ENCODE assay signal across 14 mouse cellular contexts in genomic region chr12:80145365-80145764, GRCm38 (mm10). TPM values are rescaled to one million over a fixed set of nuclear protein-coding genes. Genes with fewer than 3 reads are reported as not detected.
DNase-seq lines count a peak whose midpoint lies in the region; ATAC-seq lines count a peak whose summit lies in the region.
"Had no signal": no experiment of that assay in that cellular context is flagged by ENCODE, and none has a peak within 500 bp of the region (broad histone marks: within the 10 kb centered on the region; RNA-seq: fewer than 3 reads in every experiment).

No protein-coding gene starts in this region.

- ATAC-seq in hindbrain, embryonic 13.5 days (ENCODE audit: low FRiP score), result no peak
- no peak for ATAC-seq in hindbrain, embryonic 16.5 days
- no peak for ATAC-seq in liver, embryonic 13.5 days (ENCODE audit: low read depth)
- no peak for ATAC-seq in neural tube, embryonic 11.5 days (ENCODE audit: insufficient read depth, low FRiP score, low TSS enrichment)
- no peak for ATAC-seq in neural tube, embryonic 15.5 days (ENCODE audit: low FRiP score)
- ATAC-seq: midbrain, embryonic 13.5 days had no signal

- 29% methylated on average over 8 of the region's 8 CpGs for WGBS in hindbrain, embryonic 13.5 days
- 34% methylated on average over 8 of the region's 8 CpGs for WGBS in hindbrain, embryonic 16.5 days
- 62% methylated on average over 8 of the region's 8 CpGs for WGBS in liver, embryonic 13.5 days (ENCODE audit: insufficient replicate concordance)
- WGBS in neural tube, embryonic 11.5 days, result 44% methylated on average over 8 of the region's 8 CpGs
- WGBS in neural tube, embryonic 15.5 days, result 19% methylated on average over 8 of the region's 8 CpGs

- H3K9me3 ChIP-seq in hindbrain, embryonic 13.5 days, result no peaks in the 10 kb centered on the region
- H3K9me3 ChIP-seq in hindbrain, embryonic 16.5 days (ENCODE audit: control insufficient read depth, low read length), result no peaks in the 10 kb centered on the region
- no peaks in the 10 kb centered on the region for H3K9me3 ChIP-seq in liver, embryonic 13.5 days (replicated peaks)
- no peaks in the 10 kb centered on the region for H3K9me3 ChIP-seq in neural tube, embryonic 11.5 days (ENCODE audit: control insufficient read depth, low read length)
- H3K9me3 ChIP-seq in neural tube, embryonic 15.5 days (replicated peaks), result no peaks in the 10 kb centered on the region
- H3K9me3 ChIP-seq: heart, embryonic 13.5 days; midbrain, embryonic 13.5 days had no signal

- no peaks in the 10 kb centered on the region for H3K36me3 ChIP-seq in hindbrain, embryonic 13.5 days
- H3K36me3 ChIP-seq in hindbrain, embryonic 16.5 days (ENCODE audit: control insufficient read depth, insufficient read depth, low read length), result no peaks in the 10 kb centered on the region
- no peaks in the 10 kb centered on the region for H3K36me3 ChIP-seq in liver, embryonic 13.5 days
- no peaks in the 10 kb centered on the region for H3K36me3 ChIP-seq in neural tube, embryonic 11.5 days (ENCODE audit: control insufficient read depth, insufficient read depth, low read length)
- H3K36me3 ChIP-seq in neural tube, embryonic 15.5 days, result no peaks in the 10 kb centered on the region
- H3K36me3 ChIP-seq: heart, embryonic 13.5 days; midbrain, embryonic 13.5 days had no signal

- H3K27ac ChIP-seq in hindbrain, embryonic 13.5 days, result 0 out of 2 replicates have a peak overlapping the region, but pooled peaks have one; percentile 20
- H3K27ac ChIP-seq in hindbrain, embryonic 16.5 days (ENCODE audit: low read depth, low read length), result no peak overlapping the region
- peak overlapping the region; percentile 31 for H3K27ac ChIP-seq in liver, embryonic 13.5 days
- H3K27ac ChIP-seq in neural tube, embryonic 11.5 days (ENCODE audit: low read depth, low read length), result no peak overlapping the region
- no peak overlapping the region for H3K27ac ChIP-seq in neural tube, embryonic 15.5 days (replicated peaks)
- H3K27ac ChIP-seq: midbrain, embryonic 13.5 days had no signal

- peaks cover 8% of the 10 kb centered on the region for H3K4me1 ChIP-seq in hindbrain, embryonic 13.5 days (replicated peaks)
- H3K4me1 ChIP-seq in hindbrain, embryonic 16.5 days (ENCODE audit: control insufficient read depth, insufficient read depth, low read depth, low read length), result no peaks in the 10 kb centered on the region
- H3K4me1 ChIP-seq in liver, embryonic 13.5 days (replicated peaks), result peaks cover 20% of the 10 kb centered on the region
- peaks cover 3% of the 10 kb centered on the region; the same call in 1 of the 2 replicates for H3K4me1 ChIP-seq in neural tube, embryonic 11.5 days (ENCODE audit: control insufficient read depth, insufficient read depth, low read length)
- H3K4me1 ChIP-seq in neural tube, embryonic 15.5 days, result peaks cover 15% of the 10 kb centered on the region

- no peak overlapping the region for H3K9ac ChIP-seq in hindbrain, embryonic 13.5 days
- no peak overlapping the region for H3K9ac ChIP-seq in hindbrain, embryonic 16.5 days (ENCODE audit: low read depth, low read length)
- H3K9ac ChIP-seq in liver, embryonic 13.5 days, result no peak overlapping the region
- H3K9ac ChIP-seq in neural tube, embryonic 11.5 days (ENCODE audit: low read length), result no peak overlapping the region
- H3K9ac ChIP-seq in neural tube, embryonic 15.5 days (replicated peaks), result no peak overlapping the region
- H3K9ac ChIP-seq: heart, embryonic 13.5 days; midbrain, embryonic 13.5 days had no signal

- no peak overlapping the region for H3K4me3 ChIP-seq in hindbrain, embryonic 13.5 days
- H3K4me3 ChIP-seq in hindbrain, embryonic 16.5 days (ENCODE audit: low read length), result no peak overlapping the region
- no peak overlapping the region for H3K4me3 ChIP-seq in liver, embryonic 13.5 days (replicated peaks)
- H3K4me3 ChIP-seq in neural tube, embryonic 11.5 days (ENCODE audit: low read depth, low read length), result no peak overlapping the region
- H3K4me3 ChIP-seq in neural tube, embryonic 15.5 days (replicated peaks), result no peak overlapping the region
- H3K4me3 ChIP-seq: heart, embryonic 13.5 days; midbrain, embryonic 13.5 days had no signal

- H3K27me3 ChIP-seq in hindbrain, embryonic 13.5 days, result no peaks in the 10 kb centered on the region
- H3K27me3 ChIP-seq in hindbrain, embryonic 16.5 days (replicated peaks; ENCODE audit: control insufficient read depth, insufficient read depth, low read length), result no peaks in the 10 kb centered on the region
- no peaks in the 10 kb centered on the region for H3K27me3 ChIP-seq in liver, embryonic 13.5 days
- no peaks in the 10 kb centered on the region for H3K27me3 ChIP-seq in neural tube, embryonic 11.5 days (ENCODE audit: control insufficient read depth, insufficient read depth, low read length)
- no peaks in the 10 kb centered on the region for H3K27me3 ChIP-seq in neural tube, embryonic 15.5 days (replicated peaks)
- H3K27me3 ChIP-seq: heart, embryonic 13.5 days; midbrain, embryonic 13.5 days had no signal

- no peak for DNase-seq in liver, embryonic 13.5 days
- no peak for DNase-seq in liver
- peak; percentile 36 for DNase-seq in neural tube, embryonic 11.5 days (ENCODE audit: low spot score)
- DNase-seq in heart, adult 11 months, result no peak
- DNase-seq: cerebellum, adult 8-10 months; gastrocnemius, postnatal 10 days; heart, adult 18-20 months; layer of hippocampus, postnatal 36 days; thymus, postnatal 25 days had no signal

- H3K4me2 ChIP-seq in hindbrain, embryonic 13.5 days, result no peak overlapping the region
- no peak overlapping the region; the same call in 1 of the 2 replicates for H3K4me2 ChIP-seq in hindbrain, embryonic 16.5 days (ENCODE audit: low read length)
- no peak overlapping the region for H3K4me2 ChIP-seq in liver, embryonic 13.5 days
- no peak overlapping the region for H3K4me2 ChIP-seq in neural tube, embryonic 11.5 days (ENCODE audit: low read depth)
- H3K4me2 ChIP-seq in neural tube, embryonic 15.5 days, result no peak overlapping the region
- H3K4me2 ChIP-seq: heart, embryonic 13.5 days; midbrain, embryonic 13.5 days had no signal

RNA-seq across cellular contexts. Expression of gene Zfp36l1, which starts 32.6 kb away (rescaled TPM):
- 44.6 and 53.1 TPM in 2 replicates for polyA plus RNA-seq in hindbrain, embryonic 13.5 days (2015; fragmentation: Nextera tagmentation; extraction: Ambion mirVana)
- 38.0 and 50.8 TPM in 2 replicates for polyA plus RNA-seq in hindbrain, embryonic 16.5 days (2015; fragmentation: Nextera tagmentation; extraction: Ambion mirVana)
- 18.3 and 20.7 TPM in 2 replicates for polyA plus RNA-seq in liver, embryonic 13.5 days (2015; fragmentation: Nextera tagmentation; extraction: Ambion mirVana)
- 135 and 139 TPM in 2 replicates for polyA plus RNA-seq in neural tube, embryonic 11.5 days (2014; fragmentation: Nextera tagmentation; extraction: Ambion mirVana)
- 33.6 and 54.3 TPM in 2 replicates for polyA plus RNA-seq in neural tube, embryonic 15.5 days (2015; fragmentation: Nextera tagmentation; extraction: Ambion mirVana)

Comparison
In these comparisons a context has a peak if more than half of its experiments do, and no peak if none do; other contexts are left out.
1. H3K27ac ChIP-seq: peak in hindbrain, embryonic 13.5 days (single experiment) and liver, embryonic 13.5 days (single experiment); none in hindbrain, embryonic 16.5 days (single experiment), neural tube, embryonic 11.5 days (single experiment) and neural tube, embryonic 15.5 days (single experiment).